Mouse (Mus musculus): ENCODE measurements around the gene Ptgfr.

Ptgfr gene

DNA sequence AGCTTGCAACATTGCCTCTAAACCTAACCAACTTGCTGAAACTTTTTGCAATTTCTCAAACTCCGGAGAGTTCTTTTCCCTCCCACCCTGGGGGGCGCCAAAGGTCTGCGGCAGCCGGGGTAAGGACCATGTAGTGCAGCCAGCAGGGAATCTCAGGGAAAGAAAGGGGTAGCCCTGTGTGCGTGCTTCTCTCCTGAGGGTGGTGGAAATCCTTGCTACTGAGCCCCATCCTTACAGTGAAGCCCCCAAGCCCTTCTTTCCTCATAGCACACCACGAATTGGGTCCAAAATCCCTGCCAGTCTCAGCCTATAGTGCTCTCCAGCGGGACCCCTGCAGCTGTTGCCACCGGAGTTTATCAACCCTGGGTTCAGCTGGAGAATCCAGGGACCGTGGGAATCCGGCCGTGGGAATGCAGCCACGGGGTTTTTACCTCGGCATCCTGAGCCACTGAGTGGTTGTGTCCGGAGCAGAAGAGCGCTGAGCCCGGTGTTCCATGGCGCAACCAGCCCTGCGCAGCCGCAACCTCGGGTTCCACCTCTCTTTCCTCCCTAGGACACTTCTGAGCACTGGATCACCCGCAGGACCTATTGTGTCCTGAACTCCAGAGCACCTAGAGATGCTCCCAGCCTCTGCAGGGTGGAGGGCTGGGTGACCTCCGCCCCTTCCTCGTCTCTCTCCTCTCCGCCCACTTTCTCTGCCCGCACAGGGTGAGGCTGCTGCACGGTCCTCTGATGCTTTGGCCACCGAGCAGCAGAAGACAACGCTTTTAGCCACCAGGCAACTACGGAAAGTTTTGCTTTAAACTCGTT lies at the start of gene Ptgfr:
Gene Ptgfr (minus strand): TSS at position 760 of the 810 bp plus-strand sequence.
- peak; percentile 69 for DNase-seq

DNA sequence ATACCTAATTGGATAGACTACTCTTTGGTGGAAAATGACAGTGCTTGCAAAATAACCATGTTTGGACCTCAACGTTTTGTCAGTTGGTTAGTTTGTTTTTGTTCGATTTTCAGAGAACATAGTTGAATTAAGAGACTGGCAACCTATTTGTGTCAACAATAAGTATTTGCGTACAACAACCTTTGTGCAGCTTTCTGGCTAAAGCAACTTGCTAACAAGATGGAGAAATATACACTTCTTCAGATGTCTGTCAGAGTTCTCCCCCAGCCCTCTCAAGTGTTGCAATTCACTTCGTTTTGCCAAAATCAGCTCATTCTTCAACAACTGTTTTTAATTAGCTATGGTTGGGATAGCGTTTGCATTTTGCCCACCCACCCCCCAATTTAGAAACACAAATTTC lies 46.5 kb upstream of the Ptgfr start:
- DNase-seq: no peak

DNA sequence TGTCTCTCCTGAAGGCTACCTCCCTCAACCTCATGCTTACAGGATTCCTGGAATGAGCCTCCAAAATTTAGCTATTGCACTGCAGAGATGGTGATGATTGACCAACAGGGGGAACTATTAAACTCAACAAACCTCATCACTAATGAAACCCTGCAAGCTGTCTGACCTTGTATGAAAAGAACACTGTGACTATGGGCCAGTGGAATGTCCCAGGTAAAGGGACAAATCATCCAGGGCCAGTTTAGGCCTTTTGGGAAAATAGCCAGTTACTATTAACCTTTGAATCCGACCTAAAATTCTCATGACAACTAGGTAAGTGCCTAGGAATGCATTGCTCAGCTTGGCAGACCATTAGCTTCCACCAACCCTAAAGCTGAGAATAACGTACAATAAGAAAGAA lies 42.6 kb upstream of the Ptgfr start:
- DNase-seq: no peak

DNA sequence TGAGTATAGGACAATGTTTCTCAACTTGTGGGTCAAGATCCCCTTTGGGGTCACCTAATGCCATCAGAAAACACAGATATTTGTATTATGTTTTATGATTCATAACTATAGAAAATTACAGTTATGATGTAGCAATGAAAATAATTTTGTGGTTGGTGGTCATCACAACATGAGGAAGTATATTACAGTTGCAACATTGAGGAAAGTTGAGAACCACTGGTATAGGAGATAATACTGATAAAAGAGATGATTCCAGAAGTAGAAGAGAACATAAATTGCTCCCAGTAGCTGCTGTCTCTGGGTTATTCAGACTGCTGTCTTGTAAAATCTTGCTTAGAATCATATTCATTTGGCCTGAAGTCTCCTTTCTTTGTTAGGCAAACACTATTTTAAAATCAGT lies 31.5 kb upstream of the Ptgfr start:
- no peak for DNase-seq

DNA sequence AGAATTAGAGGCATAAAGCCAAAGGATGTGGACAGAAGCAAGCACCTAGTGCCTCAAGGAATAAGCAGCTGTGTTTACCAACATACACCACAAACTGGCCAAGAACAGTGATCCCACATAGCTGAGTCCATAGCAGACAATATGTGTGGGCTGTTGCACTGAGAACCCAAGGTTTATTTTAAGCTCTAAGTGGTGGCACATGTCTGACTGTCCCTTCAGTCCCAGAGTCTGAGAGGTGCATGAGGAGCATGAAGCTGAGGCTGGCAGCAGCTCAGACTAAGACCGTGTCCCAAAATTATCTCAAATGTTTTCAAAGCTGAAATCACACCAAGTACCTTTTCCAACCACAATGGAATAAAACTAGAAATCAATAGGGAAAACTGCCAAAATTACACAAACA lies 13.9 kb upstream of the Ptgfr start:
- no peak for DNase-seq

DNA sequence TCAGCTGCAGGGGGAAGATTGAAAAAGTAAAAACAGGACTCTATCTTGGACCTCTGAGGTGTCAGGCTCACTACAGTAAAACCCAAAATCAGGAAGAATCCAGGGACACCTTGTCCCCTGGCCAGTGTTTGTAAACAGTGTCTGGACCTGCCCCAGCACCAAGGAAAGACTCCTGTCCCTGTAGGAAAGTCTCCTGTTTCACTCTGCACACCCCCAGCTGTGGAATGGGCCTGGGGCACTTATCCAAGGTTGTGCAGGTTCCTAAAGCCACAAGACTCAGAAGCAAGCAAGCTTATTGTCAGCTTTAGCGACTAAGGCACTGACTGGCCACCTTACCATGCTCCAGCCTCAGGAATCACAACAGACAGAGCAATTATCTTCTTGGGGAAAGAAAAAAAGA lies 13.2 kb upstream of the Ptgfr start:
- no peak for DNase-seq

DNA sequence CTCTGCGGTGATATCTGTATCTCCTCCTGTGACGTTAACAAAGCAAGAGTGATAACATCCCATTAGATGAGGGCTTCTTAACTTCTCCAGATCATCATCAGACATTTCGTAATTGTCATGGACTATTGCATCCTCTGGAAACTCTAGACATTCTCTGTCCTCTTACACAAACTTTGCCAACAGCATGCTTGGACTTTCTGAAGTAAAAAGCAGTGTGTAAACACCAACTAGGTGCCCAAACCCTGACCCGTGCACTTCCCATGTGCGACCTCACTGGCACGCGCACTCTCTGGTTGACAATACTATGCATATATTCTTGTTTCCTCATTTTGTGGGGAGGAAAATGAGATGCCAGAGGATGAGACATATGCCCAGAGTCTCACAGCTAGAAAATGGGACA lies 8.9 kb upstream of the Ptgfr start:
- DNase-seq: no peak

DNA sequence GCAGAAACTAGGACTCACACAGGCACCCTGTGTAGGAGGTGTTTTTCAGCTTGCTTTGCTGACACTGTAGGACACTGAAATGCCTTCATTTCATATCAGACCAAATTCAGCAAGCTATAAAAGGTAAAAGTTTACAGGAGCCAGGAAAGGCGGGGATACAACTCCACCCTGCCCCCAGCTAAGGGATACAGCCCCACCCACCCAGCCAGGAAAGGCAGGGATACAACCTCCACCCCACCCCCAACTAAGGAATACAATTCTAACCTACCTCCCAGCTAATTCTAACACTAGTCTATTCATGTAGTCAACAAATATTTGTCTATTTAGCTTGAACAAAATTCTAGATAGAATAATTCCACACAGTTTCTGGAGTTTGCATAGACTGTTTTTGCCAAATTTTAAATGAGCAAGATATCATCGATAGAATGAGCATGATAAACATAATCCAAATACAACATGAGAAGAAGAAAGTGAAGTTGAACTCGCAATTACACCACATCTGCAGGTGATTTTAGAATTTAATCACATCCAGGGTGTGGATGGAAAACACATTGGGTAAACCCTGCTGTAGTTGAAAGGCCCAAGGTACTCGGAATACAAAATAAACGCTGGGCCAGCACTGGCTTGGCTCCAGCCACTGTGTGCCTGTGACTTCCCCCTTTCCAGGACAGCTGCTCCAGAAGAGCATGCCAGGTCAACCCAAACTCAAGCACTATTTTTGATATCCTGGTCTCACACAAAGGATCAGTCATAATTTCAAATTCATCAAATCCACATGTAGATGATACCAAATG lies 7.1 kb upstream of the Ptgfr start:
- DNase-seq: no peak

DNA sequence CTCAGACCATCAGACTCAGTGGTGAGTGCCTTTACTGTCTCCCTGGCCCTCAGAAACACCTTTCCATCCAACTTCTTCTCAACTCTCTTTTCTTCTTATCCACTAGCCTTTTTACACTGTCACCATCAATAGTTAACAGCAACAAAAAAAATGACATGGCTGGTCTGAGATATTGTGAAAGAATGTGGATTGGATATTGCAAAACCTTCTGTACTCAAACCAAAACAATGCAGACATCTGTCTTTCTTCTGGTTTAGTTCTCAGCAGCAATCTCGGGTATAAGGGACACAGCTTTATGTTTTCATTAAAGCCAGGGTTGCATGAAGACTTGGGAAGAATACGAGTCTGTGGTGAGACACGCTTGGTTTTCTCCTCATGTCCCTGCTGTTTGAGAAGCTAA lies 3.3 kb upstream of the Ptgfr start:
- no peak for DNase-seq

DNA sequence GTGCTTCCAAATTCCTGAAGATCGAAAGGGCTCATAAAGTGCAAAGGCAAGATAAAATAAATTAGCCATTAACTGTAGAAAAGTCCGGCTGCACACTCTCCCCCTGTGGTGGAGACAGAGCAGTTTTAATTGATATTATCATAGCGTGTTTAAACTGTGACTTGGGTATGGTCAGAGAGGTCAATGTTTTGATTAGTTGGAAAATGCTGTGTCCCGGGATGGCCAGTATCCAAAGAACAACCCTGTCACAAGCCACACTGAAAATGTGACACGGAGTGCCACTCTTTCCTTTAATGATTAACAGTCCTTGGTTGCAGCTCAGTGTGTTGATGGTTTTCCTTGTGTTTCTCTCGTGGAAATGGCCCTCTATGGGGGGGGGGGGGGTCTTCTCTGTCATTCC lies 942 bp upstream of the Ptgfr start:
- DNase-seq: peak; percentile 66

DNA sequence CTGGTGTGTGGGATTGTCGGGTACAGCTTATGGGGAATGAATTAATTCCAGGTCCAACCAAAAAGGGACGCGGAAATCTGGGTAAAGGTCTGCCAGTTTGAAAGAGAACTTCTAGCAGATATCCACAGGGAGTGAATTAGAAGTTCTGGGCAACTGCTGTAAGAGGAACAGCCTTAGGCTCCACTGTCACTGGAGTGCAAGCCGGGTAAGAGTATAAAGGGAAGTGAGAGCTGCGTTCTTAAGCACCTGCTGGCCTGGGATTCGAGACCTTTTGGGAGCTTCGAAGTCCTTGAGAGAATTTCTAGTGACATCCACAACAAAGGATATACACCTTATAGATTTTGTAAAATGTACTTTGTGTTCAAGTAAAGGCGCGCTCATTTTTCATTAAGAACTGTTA lies 319 bp upstream of the Ptgfr start:
- no peak for DNase-seq

DNA sequence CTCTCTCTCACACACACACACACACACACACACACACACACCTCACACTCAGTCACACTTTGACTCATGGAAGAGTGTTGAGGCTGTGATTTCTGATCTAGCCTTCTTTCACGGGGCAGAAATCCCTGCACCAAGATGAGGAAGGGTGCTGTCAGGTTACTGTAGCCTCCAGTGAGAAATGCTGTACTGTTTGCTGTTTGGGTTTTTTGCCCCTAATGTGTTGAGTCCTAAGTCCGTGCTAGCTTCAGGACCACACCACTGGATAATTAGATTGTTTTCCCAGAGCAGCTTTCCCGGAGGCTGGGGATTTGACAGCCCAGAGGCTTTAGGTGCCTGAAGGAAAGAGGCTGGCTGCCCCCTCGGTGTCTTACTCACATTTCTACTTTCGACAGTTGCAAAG lies 979 bp downstream of the Ptgfr start:
- DNase-seq: no peak

DNA sequence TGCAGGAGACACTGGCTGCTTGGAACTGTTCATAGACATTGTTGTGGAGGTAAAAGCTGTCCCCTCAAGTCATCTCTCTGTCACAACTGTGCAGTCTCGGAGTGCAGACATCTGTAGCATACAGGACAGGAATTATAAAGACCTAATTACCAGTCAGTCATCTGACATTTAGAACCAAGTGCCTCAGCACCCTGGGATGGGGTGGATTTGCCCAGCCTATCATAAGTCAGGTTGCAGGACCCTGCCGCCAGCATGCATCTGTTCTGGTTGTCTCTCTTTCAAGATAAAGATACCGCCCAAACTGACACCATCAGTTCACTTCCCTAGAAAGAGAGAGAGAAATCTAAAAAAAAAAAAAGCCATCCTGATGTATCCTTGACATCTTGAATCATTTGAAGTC lies 1.6 kb downstream of the Ptgfr start:
- no peak for DNase-seq

DNA sequence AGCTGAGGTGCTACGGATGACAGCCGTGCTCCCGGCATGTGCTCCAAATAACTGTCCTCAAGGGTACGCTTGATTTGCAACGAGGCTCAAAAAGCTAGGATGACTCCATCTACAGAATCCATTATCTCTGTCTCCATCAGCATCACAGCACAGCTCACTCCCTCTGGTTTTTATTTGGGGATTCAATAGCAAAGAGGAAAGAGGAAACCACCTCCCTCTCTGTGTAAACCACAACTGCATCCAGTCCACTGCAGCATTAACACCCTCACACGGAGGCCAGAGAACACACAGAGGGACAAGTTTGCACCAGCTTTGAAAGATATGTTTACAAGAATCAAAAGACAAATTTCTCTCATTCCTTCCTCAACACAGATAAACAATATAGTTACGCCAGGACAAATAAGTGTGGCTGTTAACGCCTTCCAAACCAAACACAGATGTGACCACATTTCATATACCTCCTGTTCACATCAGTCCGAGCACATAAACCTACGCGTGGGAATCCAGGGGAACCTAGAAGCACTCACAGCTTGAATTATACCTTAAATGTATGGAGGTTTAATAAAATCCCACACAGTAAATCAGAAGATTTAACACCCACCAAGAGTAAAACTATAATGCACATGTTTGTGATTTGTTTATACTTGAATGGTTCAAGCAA lies 9.3 kb downstream of the Ptgfr start:
- no peak for DNase-seq

DNA sequence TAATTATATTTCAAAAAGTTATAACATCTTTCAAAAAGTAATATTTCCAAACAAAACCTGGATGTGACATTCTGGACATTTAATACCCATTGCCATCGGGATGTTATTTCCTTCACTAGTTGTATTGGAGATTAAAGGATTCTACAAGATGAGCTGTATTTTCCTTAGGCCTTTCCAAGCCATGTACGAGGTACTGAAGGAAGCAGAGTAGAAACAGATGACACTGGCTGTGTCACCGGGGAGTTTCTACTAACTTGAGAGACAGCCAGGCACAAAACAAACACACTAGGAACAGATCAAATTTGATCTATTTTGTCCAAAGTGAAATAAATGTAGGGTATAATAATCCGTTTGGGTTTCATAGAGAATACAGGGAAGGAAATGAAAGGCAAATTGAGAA lies 17.6 kb downstream of the Ptgfr start:
- DNase-seq: no peak

DNA sequence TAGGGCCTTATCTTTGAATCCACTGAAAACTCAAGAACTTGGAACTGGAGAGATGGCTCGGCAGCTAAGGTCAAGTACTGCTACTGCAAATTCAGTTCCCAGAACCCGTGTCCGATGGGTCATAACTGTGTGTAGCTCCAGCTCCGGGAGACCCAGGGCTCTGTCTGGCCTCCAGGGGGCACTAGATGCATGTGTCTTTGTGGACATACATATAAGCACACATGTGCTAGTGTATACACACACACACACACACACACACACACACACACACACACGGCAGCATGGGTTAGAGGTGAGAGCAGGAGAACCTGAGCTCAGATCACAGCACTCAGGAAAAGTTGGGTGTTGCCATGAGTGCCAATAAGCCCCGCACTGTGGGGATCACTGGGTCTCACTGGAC lies 19.2 kb downstream of the Ptgfr start:
- peak; percentile 61 for DNase-seq

DNA sequence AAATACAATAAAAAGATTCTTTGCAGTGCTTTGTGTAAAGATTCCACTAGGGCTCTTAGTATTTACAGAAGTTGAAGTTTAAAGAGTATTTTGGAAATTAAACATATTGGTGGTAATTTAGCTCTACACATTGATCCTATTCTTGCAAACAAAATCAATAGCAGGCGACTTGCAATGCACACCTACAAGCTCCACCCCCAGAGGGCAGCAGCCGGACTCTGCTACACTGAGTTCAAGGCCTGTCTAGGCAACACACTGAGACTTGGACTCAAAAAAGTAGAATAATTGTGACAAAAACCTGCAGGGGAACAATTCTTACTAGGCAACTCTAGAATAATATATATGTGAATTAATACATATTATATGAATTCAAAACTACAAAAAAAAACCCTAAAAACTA lies 28.8 kb downstream of the Ptgfr start:
- DNase-seq: no peak

DNA sequence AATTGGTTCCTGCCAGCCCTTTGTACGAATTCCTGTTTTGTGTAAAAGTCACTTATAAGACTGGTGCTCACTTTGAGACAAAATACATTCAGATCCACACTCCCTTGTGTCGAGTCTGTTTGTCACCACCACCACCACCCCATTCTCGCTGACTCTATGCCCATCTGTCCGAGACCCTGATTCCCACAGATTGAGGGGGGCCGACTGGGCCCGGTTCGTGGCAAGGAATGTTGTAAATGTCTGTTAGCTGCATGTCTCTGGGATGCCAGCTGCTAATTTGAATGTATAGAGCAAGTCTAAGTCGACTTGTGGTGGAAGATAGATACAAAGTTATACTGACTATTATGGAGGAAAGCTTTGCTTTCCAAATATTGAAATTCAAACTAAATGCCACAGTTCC lies 48.8 kb downstream of the Ptgfr start:
- DNase-seq: no peak

DNA sequence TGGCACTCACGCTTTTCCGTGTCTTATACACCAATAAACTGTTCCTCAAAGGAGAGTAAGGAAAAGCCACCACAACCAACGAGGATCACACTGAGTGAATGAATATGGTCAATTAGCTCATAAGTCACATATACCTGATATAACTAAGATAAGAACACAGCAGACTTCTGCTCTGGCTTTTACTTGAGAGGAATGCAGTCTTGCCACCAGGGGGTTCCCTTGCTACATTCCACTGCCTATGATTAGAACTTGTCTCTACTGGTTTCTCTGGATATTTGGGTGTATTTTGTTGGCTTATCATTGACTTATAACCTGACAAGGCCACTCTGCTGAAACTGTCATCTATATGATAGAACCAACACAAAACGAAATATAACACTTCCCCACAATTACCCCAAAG lies 62.3 kb downstream of the Ptgfr start:
- DNase-seq: peak; percentile 29

DNA sequence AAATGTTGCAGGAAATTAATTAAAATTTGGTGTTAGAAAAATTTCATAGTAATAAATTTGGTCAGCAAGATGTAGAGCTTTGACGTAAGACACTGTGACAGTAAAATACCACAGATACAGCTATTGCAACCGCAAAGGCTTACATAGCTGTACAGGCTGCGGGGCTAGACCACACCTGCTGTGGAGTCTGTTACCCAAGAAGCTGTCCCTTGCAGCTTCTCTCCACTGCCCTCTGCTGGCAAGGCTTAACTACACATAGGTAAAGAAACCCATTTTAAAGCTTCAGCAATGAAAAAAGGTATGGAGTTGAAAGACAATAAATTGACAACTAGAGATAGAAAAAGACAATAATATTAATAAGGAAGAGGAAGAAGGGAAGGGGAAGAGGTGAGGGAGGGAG lies 66.4 kb downstream of the Ptgfr start:
- peak; percentile 64 for DNase-seq

DNA sequence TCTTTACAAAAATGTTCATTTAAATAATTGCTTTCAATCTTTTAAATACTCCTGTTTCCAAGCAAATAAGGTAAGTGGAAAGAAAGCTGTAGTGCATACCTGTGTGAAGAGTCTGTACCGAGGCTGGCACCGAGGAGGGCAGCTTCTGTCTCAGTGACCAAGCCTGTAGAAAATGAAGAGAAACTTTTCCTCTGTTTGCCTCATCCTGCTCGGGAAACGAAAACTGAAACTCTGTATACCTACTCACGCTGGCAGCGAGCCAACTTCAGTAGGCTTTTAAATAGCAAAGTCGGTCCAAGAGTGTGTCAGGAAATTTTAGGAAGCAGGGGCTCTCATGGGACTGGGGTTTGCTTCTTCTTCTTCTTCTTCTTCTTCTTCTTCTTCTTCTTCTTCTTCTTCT lies 87.7 kb downstream of the Ptgfr start, which contains the start of gene Ifi44:
Gene Ifi44 (minus strand): TSS at position 224 of the 400 bp plus-strand sequence.
- peak; percentile 44 for DNase-seq

DNA sequence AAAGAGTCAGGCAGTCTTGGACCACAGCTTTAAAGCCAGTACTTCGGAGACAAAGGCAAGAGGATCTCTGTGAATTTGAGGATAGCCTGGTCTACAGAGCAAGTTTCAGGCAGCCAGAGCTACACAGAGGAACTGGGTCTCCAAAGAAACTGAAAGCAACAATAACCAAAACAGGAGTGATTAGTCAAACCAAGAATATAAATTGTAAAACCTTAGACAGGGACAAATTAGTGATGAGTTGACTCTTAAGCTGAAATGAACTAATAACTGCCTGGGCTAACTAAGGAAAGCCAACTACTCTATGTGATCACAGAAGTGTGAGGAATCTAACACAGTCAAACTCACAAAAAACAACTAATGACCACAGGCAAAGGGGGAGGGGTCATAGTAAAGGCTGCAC lies 88.9 kb downstream of the Ptgfr start:
- no peak for DNase-seq
